Mouse (Mus musculus) cerebral cortex, adult 2 months (tissue): Measurements from ENCODE around the gene Fbf1.

Experiments used
- WGBS: fragments of 180-500 bp; shearing (Covaris S2); methylation state at CpG from one replicate; pipeline ENCODE4 v1.1.7; 2018; 5-methylcytosine and 5-hydroxymethylcytosine counted together

Gene Fbf1

DNA sequence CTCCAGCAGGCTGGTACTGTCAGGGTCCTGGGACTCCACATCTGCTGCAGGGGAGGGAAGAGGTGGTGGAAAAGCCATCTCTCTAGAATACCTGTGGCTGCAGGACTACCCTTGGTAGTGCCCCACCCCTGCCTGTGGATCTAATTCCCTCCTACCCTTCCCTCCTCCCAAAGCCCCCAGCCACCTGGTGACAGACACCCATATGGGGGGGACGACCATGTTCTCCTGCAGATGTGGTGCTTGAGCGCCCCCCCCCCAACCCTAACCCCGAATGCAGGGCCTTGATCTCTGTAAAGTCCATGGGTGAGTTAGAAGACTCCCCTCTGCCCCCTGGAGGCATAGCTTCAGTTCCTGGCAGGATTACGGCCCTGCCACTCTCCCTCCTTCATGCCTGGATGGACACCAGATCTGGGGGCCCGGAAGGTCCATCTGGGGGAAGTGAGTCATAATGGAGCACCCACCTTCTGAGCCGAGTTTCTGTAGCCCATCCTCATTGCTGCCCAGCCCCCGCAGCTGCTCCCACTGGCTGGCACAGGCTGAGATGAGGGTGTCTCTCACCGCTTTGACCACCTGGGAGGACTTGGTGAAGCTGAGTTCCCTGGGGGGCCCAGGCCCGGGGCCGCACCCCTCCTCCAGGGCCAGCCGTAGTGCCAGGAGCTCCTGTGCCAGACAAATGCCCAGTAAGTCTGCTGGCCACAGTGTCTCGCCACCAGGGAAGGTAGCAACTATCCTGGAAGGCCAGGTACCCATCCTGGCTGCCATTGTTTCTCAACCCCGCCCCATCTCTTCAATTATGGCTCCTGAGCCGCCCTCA is 60.8 kb downstream of the Fbf1 start:
- WGBS = 33% methylated on average over 14 of the region's 14 CpGs

DNA sequence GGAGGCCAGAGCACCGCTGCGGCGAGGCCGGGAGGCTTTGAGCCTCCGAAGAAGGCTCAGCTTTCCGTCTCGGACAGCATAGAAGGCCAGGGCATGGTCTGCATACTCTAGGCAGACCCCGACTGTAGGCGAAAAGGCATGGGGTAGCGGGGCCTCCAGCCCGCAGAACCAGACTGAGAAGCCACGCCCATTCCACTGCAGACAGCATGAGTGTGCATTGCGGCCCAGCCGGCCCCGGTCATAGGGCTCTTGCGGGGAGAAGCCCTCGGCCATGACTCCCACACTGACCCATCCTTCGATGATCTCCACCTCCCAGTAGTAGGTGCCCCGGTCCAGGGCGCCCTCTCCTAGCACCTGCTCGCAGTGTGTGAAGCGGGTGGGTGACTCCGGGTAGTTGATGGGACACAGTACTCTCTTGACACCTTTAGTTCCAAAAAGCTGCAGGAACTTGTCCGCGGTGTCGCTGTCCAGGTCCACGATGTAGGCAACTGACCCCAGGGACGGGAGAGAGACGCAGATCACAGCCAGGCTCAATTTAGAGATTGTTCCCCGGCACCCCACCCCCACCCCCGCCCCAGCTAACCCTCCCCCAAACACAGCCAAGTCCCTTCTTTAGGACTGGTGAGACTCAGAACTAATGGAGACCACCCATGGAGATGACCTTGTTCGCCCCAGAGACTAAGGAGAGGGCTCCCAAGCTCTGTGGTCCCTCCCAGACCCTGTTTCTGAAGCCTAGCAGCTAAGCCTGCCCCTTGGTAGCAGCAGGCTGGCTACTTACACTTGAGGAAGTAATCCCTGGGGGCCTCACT is 61.6 kb downstream of the Fbf1 start:
- WGBS = 57% methylated on average over 32 of the region's 32 CpGs

DNA sequence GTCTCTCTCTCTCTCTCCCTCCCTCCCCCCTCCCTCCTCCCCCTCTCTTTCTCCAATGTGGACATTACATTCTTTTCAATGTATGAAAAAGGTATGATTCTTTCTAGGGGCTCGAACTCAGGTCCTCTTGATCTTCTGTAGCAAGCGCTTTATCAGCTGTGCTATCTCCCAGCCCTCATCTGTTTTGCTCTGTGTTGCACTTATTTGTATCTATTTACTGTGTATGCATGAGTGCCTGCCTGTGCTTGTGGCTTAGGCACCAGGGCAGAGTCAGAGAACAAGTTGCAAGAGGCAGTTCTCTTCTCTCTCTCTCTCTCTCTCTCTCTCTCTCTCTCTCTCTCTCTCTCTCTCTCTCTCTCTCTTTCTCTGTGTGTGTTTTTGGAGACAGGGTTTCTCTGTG is 62.9 kb downstream of the Fbf1 start:
- 97% methylated on average over 2 of the region's 2 CpGs for WGBS

DNA sequence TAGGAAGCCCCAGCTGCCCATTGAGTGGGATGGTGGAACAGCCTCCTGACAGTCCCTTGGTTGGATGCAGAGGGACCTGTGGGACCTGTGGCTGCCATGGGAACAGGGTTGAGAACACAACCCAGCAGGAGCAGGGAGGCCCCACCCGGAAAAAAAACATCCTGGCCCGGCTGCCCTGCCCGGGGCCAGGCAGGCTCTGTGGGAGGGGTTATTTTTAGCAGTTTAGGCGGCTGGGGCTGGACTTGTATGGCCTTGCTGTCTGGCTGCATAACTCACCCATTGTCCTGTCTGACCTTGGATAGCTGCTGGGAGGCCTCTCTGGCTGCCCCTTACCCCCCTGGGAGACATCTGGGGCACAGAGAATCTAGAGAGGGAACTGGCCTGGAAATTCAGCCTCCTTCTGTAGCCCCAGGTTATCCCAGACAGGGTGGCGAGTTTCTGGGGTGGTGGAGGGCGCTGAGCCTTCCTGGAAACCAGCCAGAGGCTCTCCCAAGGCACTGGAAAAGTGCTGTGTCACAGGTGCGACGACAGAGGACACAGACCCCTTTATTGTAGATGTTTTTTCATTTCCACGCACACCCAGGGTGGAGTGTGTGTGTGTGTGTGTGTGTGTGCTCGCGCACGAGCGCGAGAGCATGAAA is 63.8 kb downstream of the Fbf1 start:
- 27% methylated on average over 14 of the region's 14 CpGs for WGBS

DNA sequence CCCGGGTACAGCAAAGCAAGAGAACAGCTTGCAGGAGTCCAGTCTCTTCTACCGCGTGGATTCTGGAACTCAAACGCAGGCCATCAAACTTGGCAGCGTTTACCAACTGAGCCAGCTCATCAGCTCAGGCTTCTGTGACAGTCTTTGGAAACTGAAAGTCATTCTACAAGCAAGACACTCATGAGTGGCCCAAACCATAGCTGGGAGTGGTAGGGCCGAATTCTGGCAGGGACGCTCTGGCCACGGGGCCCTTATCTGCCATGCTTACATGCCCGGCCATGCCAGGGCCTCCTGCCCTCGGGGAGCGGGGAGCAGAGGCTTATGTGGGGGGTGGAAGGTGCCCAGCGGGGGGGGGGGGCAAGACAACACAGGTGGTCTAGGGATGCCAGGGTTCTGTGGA is 64.4 kb downstream of the Fbf1 start:
- WGBS = 44% methylated on average over 12 of the region's 12 CpGs

DNA sequence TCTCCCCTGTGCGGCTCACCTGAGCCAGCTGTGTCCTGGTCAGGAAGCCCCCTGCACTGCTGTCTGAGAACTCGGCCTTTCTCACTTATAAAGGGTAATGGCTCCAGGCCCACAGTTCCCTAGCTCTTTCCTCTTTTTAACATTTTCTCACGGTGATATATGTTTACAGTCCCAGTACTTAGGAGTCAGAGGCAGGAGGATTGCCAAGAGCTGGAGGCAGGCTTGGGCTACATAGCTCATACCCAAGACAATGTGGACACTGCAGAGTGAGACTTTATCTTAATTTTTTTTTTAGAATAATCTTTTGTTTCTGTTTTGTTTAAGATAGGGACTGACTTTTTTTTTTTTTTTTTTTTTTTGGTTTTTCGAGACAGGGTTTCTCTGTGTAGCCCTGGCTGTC is 65.5 kb downstream of the Fbf1 start:
- WGBS = 60% methylated on average over 3 of the region's 4 CpGs

DNA sequence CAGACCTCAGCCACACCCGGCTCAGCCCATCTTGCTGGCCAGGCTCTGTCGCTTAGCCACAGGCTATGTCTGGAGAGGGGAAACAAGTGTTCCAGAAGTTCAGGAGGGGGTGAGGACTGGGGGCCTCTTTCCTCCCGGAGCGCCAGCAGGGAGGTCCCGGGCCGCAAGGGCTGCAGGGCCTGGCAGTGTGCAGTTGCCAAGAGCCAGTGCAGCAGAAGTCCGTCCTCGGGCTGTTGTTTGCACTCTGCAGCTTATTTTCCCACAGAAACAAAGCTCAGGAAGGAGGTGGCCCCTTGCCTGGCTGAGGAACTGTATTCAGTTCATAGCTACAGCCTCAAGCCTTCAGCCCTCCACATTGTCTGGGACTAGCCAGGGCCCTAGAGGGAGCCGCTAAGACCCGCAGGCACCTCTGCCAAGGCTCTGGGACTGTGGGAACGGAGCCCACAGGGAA is 66.0 kb downstream of the Fbf1 start:
- 53% methylated on average over 11 of the region's 11 CpGs for WGBS

DNA sequence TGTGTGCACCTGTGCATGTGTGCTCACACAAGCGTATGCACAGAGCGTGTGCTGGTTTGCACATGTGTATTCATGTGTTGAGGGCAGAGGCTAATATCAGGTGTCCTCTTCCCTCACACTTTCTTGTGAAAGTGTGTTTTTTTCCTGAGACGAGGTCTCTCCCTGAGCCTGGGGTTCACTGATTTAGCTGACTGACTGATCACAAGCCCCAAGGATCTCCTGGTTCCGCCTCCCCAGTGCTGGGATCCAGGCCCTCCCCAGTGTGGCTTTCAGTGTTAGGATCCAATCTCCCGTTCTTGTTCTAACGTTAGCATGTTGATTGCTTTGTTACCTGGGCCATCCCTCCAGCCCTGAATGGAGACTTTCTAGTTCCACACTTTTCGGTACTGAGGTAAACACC is 67.1 kb downstream of the Fbf1 start:
- WGBS = 87% methylated on average over 7 of the region's 7 CpGs

DNA sequence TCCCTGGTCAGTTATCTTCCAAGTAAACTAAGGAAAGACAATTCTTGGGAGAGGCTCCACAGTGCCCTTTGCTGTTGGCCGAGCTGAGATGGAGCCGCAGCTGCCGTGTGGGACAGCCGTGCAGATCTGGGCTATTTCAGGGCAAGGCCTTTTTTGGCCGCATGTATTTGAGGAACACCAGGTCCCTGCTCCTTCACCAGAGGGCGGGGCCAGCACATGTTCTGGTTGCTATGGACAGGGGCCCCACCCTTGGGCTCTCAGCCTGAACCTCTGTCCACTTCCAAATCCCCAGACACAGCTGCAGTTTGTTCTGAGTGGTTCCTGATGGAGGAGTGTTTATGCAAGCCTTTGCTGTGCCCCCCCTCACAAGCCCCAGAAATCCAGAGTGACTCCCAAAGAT is 67.6 kb downstream of the Fbf1 start:
- 64% methylated on average over 6 of the region's 6 CpGs for WGBS

DNA sequence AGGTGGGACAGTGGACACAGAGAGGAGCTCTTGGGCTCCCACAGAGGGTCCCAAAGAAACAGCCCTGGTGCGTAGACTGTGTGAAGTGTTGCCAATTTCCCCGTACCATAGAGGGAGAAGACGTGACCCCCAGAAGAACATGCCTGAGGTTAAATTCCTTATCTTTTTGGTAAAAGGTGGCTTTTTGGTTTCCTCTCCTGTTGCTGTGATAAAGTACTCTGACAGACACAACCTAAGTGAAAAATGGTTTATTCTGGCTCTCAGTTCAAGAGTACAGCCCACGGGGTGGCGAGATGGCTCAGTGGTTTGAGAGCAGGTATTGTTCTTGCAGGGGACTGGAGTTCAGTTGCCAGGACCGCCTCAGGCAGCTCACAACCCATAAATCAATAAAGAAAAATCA is 68.5 kb downstream of the Fbf1 start:
- 86% methylated on average over 6 of the region's 6 CpGs for WGBS

DNA sequence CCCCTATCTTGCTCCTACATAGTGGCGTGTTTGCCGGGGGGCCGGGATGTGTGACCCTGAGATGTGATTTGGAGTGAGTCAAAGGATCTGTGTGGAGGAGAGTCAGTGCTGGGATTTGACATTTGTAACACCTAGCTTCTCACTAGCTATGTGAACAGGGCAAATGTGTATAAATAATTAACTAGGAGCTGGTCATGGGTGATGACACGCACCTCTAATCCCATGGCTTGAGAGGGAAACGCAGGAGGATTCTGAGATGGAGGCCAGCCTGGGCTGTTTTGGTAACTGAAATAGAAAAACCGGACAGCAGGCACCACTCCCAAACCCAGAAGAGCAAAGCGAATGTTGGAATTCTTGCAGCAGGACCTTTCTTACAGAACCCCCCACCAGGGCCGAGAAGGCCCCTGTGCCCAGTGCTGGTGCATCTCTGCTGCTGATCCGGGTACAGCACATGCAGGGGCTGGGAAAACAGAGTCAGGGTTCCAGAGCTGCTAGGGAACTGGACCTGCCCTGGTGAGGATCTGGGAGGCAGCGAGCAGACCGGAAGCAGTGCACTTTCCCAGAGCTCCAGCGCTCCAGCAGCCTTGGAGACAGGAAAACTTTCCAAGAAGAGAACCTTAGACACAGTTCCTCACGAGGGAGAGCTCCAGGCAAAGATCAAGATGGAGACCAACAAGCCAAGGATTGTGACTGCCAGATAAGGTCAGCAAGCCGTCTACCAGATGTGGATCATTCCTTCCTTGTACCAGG is 69.1 kb downstream of the Fbf1 start:
- 76% methylated on average over 14 of the region's 14 CpGs for WGBS

DNA sequence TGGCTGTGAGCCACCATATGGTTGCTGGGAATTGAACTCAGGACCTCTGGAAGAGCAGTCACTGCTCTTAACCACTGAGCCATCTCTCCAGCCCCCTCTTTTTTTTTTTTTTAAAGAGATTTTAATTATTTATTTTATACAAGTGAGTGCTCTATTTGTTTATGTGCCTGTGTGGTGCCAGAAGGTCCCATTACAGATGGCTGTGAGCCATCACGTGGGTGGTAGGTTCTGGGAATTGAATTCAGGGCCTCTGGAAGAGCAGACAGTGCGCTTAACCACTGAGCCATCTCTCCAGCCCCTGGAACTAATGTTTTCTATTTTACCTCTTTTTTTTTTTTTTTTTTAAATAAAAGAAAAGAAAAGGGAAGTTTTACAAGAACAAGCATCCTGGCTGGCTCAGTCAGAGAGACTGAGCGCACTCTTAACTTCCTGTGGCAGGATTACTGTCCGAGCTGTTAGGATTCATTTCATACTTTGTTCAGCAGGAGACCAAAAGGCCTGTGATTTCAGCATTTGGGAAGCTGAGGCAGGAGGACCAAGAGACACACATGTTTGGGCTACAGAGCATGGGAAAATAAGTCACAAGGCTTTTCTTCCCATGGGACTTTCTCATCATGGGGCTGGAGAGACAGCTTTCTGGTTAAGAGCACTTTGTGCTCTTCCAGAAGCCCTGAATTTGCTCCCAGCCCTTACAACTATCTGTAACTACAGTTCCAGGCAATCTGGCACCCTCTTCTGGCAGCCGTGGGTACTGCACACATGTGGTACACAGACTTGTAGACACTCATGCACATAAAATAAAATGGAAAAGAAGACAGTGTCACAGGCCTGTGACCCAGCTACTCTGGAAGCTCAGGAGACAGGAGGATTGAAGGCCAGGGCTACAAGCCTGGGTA is 71.5 kb downstream of the Fbf1 start:
- 80% methylated on average over 5 of the region's 5 CpGs for WGBS

DNA sequence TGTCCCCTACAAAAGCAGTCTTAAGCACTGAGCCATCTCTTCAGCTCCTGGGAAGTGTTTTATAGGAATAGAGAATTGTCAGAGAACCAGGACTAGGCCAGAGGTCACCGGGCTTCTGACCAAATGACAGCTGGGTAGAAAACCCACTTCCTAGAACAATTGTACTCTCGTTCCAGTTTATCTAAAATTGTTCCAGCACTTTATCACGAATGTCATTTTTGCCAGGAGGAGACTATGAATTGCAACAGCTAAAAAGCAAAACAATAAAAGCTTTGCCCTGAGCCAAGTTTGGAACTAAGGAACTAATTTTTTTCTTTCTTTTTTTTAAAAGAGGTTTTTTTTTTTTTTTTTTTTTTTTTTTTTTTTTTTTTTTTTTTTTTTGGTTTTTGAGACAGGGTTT is 72.4 kb downstream of the Fbf1 start:
- WGBS = 56% methylated on average over 3 of the region's 3 CpGs

DNA sequence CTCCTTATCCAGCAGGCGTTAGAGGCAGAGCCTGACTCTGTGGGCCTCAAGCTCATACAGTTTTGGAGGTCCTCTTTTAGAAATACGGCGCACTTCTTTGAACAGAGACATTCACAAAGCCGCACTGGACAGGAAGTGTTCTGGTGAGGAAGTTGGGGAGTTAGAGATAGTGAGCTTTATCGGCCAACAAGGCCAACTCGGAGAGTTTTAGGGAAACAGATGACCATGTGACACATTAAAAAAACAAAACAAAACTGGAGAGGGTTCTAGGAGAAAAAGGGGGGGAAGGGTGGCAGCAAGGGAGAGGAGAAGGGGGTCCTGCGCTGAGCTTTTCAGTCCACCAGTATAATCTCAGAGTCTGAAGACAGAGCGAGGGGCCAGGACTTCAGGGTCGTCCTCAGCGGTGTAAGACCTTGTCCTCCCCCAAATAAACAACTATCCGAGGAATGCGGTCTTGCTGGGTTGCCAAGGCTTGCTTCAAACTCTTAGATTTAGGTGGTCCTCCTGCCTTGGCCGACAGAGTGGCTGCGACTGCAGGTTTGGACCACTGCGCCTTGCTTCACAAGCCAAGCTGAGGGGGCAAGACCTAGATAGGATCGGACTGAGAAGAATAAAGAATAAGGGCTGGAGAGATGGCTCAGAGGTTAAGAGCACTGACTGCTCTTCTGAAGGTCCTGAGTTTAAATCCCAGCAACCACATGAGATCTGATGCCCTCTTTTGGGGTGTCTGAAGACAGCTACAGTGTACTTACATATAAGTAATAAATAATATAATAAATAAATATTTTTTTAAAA is 74.0 kb downstream of the Fbf1 start:
- WGBS = 68% methylated on average over 16 of the region's 16 CpGs

DNA sequence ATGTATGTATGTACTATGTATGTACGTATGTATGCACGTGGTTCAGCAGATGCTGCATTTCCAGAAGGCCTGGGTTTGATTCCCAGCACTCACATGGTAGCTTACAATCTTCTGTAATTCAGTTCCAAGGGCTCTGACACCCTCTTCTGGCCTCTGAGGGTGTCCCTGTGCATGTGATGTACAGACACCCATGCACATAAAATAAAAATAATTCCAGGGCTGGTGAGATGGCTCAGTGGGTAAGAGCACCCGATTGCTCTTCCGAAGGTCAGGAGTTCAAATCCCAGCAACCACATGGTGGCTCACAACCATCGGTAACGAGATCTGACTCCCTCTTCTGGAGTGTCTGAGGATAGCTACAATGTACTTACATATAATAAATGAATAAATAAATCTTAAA is 75.0 kb downstream of the Fbf1 start:
- WGBS = 95% methylated on average over 6 of the region's 6 CpGs
